Mouse (Mus musculus) liver, embryonic 14.5 days (tissue): ENCODE measurements at regions not wholly inside any gene's neighbourhood (a gene's known extent, or its start where the extent isn't known, plus 50 kb on each side); places are given as distances from the start of the nearest gene placed in this dataset.

ENCODE experiments used
- CTCF ChIP-seq: IDR thresholded peaks from 2 replicates; pipeline ENCODE4 v1.5.1; 2016; ENCODE audit warnings: antibody characterized with exemption, low read depth, control low read depth
- EP300 ChIP-seq: IDR thresholded peaks from 2 replicates; pipeline ENCODE4 v1.6.1; 2016; ENCODE audit warnings: antibody characterized with exemption, low read depth

- TF ChIP-seq CTCF (no peak), EP300 (no peak)
These were observed 451.4 kb upstream of the Adam24 start for GRCm38 (mm10) chr8:40223521-40223920.
